Mouse (Mus musculus) MEL (cell line): ENCODE measurements around the gene Gramd1c. TPM values are rescaled to one million over a fixed set of nuclear protein-coding genes. Genes with fewer than 3 reads are reported as not detected.

Experiments used
- DNase-seq: peaks from one replicate; pipeline ENCODE4 v3.0.0; 2011; ENCODE audit warnings: low read depth, low spot score
- H3K27ac ChIP-seq: 2 replicates; pipeline ENCODE4 v1.5.1; 2012; ENCODE audit warnings: low read depth, mild to moderate bottlenecking, control low read depth, low read length, moderate library complexity; ENCODE audit not compliant: control insufficient read depth
- H3K27me3 ChIP-seq, 2 experiments: fragments of 150-350 bp in 1 of 2; sonication (generic) in 1 of 2; 2 replicates each; pipeline ENCODE4 v1.6.1; 2012; ENCODE audit warnings: low read length in 2 of 2, mild to moderate bottlenecking in 2 of 2, improper control_type of control experiment in 1 of 2, moderate library complexity in 1 of 2; ENCODE audit not compliant: insufficient read depth in 2 of 2, control insufficient read depth in 1 of 2
- H3K36me3 ChIP-seq, 2 experiments: 2 replicates each; pipeline ENCODE4 v1.6.1; 2012 to 2014; ENCODE audit warnings: low read length in 2 of 2, improper control_type of control experiment in 1 of 2, inconsistent platforms in 1 of 2, mild to moderate bottlenecking in 1 of 2; ENCODE audit not compliant: insufficient read depth in 2 of 2, control insufficient read depth in 1 of 2
- H3K4me1 ChIP-seq, 2 experiments: fragments of 150-350 bp in 1 of 2; sonication (generic) in 1 of 2; 2 replicates each; pipeline ENCODE4 v1.6.1; 2012; ENCODE audit warnings: low read length in 2 of 2, improper control_type of control experiment in 1 of 2, mild to moderate bottlenecking in 1 of 2; ENCODE audit not compliant: insufficient read depth in 2 of 2, control insufficient read depth in 1 of 2
- H3K4me3 ChIP-seq, 2 experiments: fragments of 150-350 bp in 1 of 2; sonication (generic) in 1 of 2; 2 replicates each; pipeline ENCODE4 v1.5.1; 2012; ENCODE audit warnings: low read depth in 2 of 2, low read length in 2 of 2, mild to moderate bottlenecking in 2 of 2, moderate library complexity in 2 of 2, control low read depth in 1 of 2, improper control_type of control experiment in 1 of 2; ENCODE audit not compliant: control insufficient read depth in 1 of 2, insufficient read depth in 1 of 2
- H3K79me2 ChIP-seq: 2 replicates; pipeline ENCODE4 v1.6.1; 2012; ENCODE audit warnings: mild to moderate bottlenecking, low read length, moderate library complexity; ENCODE audit not compliant: control insufficient read depth, poor library complexity, insufficient read depth
- H3K9ac ChIP-seq: 2 replicates; pipeline ENCODE4 v1.6.1; 2012; ENCODE audit warnings: low read depth, mild to moderate bottlenecking, control low read depth, low read length, moderate library complexity; ENCODE audit not compliant: control insufficient read depth, poor library complexity, severe bottlenecking
- H3K9me3 ChIP-seq: fragments of 150-350 bp; sonication (generic); replicated peaks from 2 replicates; pipeline ENCODE4 v1.6.1; 2012; ENCODE audit warnings: mild to moderate bottlenecking, low read length, improper control_type of control experiment, moderate library complexity; ENCODE audit not compliant: insufficient read depth
- BHLHE40 ChIP-seq: IDR thresholded peaks from 2 replicates; pipeline ENCODE4 v1.6.1; 2012; ENCODE audit warnings: low read depth, mild to moderate bottlenecking, inconsistent platforms, low read length, improper control_type of control experiment, borderline replicate concordance
- CHD1 ChIP-seq: IDR thresholded peaks from 2 replicates; pipeline ENCODE4 v1.6.1; 2012; ENCODE audit warnings: low read depth, mild to moderate bottlenecking, inconsistent platforms, low read length, improper control_type of control experiment
- CTCF ChIP-seq, 3 experiments: IDR thresholded peaks in 2 of 3; conservative IDR thresholded peaks in 1 of 3; 2 replicates each; pipeline ENCODE4 v1.5.1; 2011 to 2012; ENCODE audit warnings: low read length in 3 of 3, low read depth in 2 of 3, mild to moderate bottlenecking in 2 of 3, improper control_type of control experiment in 1 of 3, inconsistent platforms in 1 of 3, mixed read lengths in 1 of 3, moderate library complexity in 1 of 3; ENCODE audit not compliant: control insufficient read depth in 1 of 3, insufficient read depth in 1 of 3, poor library complexity in 1 of 3, severe bottlenecking in 1 of 3
- ELF1 ChIP-seq: IDR thresholded peaks from 2 replicates; pipeline ENCODE4 v1.6.1; 2014; ENCODE audit warnings: low read depth, mild to moderate bottlenecking, inconsistent platforms, low read length, improper control_type of control experiment, moderate library complexity
- EP300 ChIP-seq, 2 experiments: IDR thresholded peaks; 2 replicates each; pipeline ENCODE4 v1.6.1; 2011; ENCODE audit warnings: improper control_type of control experiment in 2 of 2, low read length in 2 of 2, low read depth in 1 of 2, mild to moderate bottlenecking in 1 of 2
- ETS1 ChIP-seq: IDR thresholded peaks from 2 replicates; pipeline ENCODE4 v1.6.1; 2012; ENCODE audit warnings: low read depth, mild to moderate bottlenecking, inconsistent platforms, low read length, improper control_type of control experiment, moderate library complexity
- GABPA ChIP-seq: IDR thresholded peaks from 2 replicates; pipeline ENCODE4 v1.6.1; 2012; ENCODE audit warnings: low read depth, mild to moderate bottlenecking, inconsistent platforms, low read length, improper control_type of control experiment, moderate library complexity
- GATA1 ChIP-seq: IDR thresholded peaks from 2 replicates; pipeline ENCODE4 v1.6.1; 2011; ENCODE audit warnings: low read depth, low read length, improper control_type of control experiment
- JUND ChIP-seq: IDR thresholded peaks from 2 replicates; pipeline ENCODE4 v1.6.1; 2011; ENCODE audit warnings: low read depth, mild to moderate bottlenecking, improper control_type of control experiment, low read length
- KAT2A ChIP-seq: conservative IDR thresholded peaks from 2 replicates; pipeline ENCODE4 v1.6.1; 2012; ENCODE audit warnings: low read depth, low read length, improper control_type of control experiment, inconsistent platforms
- MAFK ChIP-seq: IDR thresholded peaks from 2 replicates; pipeline ENCODE4 v1.6.1; 2011; ENCODE audit warnings: low read depth, mild to moderate bottlenecking, low read length, improper control_type of control experiment, borderline replicate concordance
- MAX ChIP-seq: IDR thresholded peaks from 2 replicates; pipeline ENCODE4 v1.6.1; 2011; ENCODE audit warnings: low read length, improper control_type of control experiment
- MAZ ChIP-seq: IDR thresholded peaks from 2 replicates; pipeline ENCODE4 v1.6.1; 2012; ENCODE audit warnings: low read depth, mild to moderate bottlenecking, inconsistent platforms, low read length, improper control_type of control experiment
- MEF2A ChIP-seq: IDR thresholded peaks from 2 replicates; pipeline ENCODE4 v1.6.1; 2014; ENCODE audit warnings: low read depth, mild to moderate bottlenecking, inconsistent platforms, low read length, improper control_type of control experiment; ENCODE audit not compliant: poor library complexity, insufficient replicate concordance, severe bottlenecking; ENCODE audit errors: extremely low read depth
- MXI1 ChIP-seq: IDR thresholded peaks from 2 replicates; pipeline ENCODE4 v1.6.1; 2011; ENCODE audit warnings: mild to moderate bottlenecking, low read depth, low read length, improper control_type of control experiment
- MYC ChIP-seq: IDR thresholded peaks from 2 replicates; pipeline ENCODE4 v1.6.1; 2011; ENCODE audit warnings: low read depth, mild to moderate bottlenecking, low read length, improper control_type of control experiment, moderate library complexity
- POLR2A ChIP-seq, 2 experiments: IDR thresholded peaks; 2 replicates each; pipeline ENCODE4 v1.6.1; 2011 to 2012; ENCODE audit warnings: low read length in 2 of 2, mild to moderate bottlenecking in 2 of 2, control low read depth in 1 of 2, improper control_type of control experiment in 1 of 2, low read depth in 1 of 2, moderate library complexity in 1 of 2; ENCODE audit not compliant: control insufficient read depth in 1 of 2, insufficient read depth in 1 of 2, poor library complexity in 1 of 2
- POLR2AphosphoS2 ChIP-seq: IDR thresholded peaks from 2 replicates; pipeline ENCODE4 v1.6.1; 2011; ENCODE audit warnings: low read length, improper control_type of control experiment
- RCOR1 ChIP-seq: IDR thresholded peaks from 2 replicates; pipeline ENCODE4 v1.6.1; 2012; ENCODE audit warnings: low read depth, mild to moderate bottlenecking, inconsistent platforms, low read length, improper control_type of control experiment
- SIN3A ChIP-seq: IDR thresholded peaks from 2 replicates; pipeline ENCODE4 v1.6.1; 2012; ENCODE audit warnings: low read length, improper control_type of control experiment, inconsistent platforms
- TBP ChIP-seq: IDR thresholded peaks from 2 replicates; pipeline ENCODE4 v1.8.0; 2011; ENCODE audit warnings: low read depth, low read length, improper control_type of control experiment
- TCF12 ChIP-seq: IDR thresholded peaks from 2 replicates; pipeline ENCODE4 v1.6.1; 2014; ENCODE audit warnings: low read depth, mild to moderate bottlenecking, inconsistent platforms, low read length, improper control_type of control experiment, moderate library complexity
- UBTF ChIP-seq: IDR thresholded peaks from 2 replicates; pipeline ENCODE4 v1.6.1; 2012; ENCODE audit warnings: low read depth, mild to moderate bottlenecking, inconsistent platforms, low read length, improper control_type of control experiment, moderate library complexity, borderline replicate concordance; ENCODE audit not compliant: insufficient read depth
- USF1 ChIP-seq: IDR thresholded peaks from 2 replicates; pipeline ENCODE4 v1.6.1; 2014; ENCODE audit warnings: low read depth, mild to moderate bottlenecking, inconsistent platforms, low read length, improper control_type of control experiment, moderate library complexity
- USF2 ChIP-seq, 2 experiments: IDR thresholded peaks; 2 replicates each; pipeline ENCODE4 v1.6.1; 2011 to 2012; ENCODE audit warnings: improper control_type of control experiment in 2 of 2, low read length in 2 of 2, borderline replicate concordance in 1 of 2, inconsistent platforms in 1 of 2, low read depth in 1 of 2, mild to moderate bottlenecking in 1 of 2; ENCODE audit not compliant: insufficient read depth in 1 of 2
- ZC3H11A ChIP-seq: IDR thresholded peaks from 2 replicates; pipeline ENCODE4 v1.6.1; 2012; ENCODE audit warnings: low read depth, mild to moderate bottlenecking, inconsistent platforms, low read length, improper control_type of control experiment
- ZMIZ1 ChIP-seq: IDR thresholded peaks from 2 replicates; pipeline ENCODE4 v1.6.1; 2012; ENCODE audit warnings: low read depth, mild to moderate bottlenecking, inconsistent platforms, low read length, improper control_type of control experiment, moderate library complexity
- ZNF384 ChIP-seq: IDR thresholded peaks from 2 replicates; pipeline ENCODE4 v1.6.1; 2012; ENCODE audit warnings: low read depth, mild to moderate bottlenecking, inconsistent platforms, low read length, improper control_type of control experiment
- polyA plus RNA-seq, 2 experiments: library from polyadenylated mRNA; stranded (reverse) in 1 of 2; unstranded in 1 of 2; fragments of >175 nt in 1 of 2; fragments of >200 nt in 1 of 2; gene quantifications; 2 replicates each; pipeline versions ENCODE4 v1.2.1 to v1.2.4; 2012; ENCODE audit warnings: low replicate concordance in 2 of 2, low read depth in 1 of 2; ENCODE audit not compliant: insufficient read length in 2 of 2, insufficient read depth in 1 of 2, missing spikeins in 1 of 2
- total RNA-seq: library from RNA; depleted of rRNA; stranded (reverse); fragments of 300-350 nt; gene quantifications from 2 replicates; pipeline ENCODE4 v1.2.3, GENCODE M21; 2012

Gramd1c gene
- total and polyA plus RNA-seq, 3 experiments = 1.5 to 2.7 TPM; not detected in 1

GRCm38 (mm10) chr16:43945869-43946268 is 117.3 kb downstream of the Gramd1c start:
- H3K27ac ChIP-seq = no peak overlapping the region
- no peaks in the 10 kb centered on the region for H3K4me1 ChIP-seq
- no peaks in the 10 kb centered on the region for H3K27me3 ChIP-seq
- H3K79me2 ChIP-seq = no peaks in the 10 kb centered on the region
- H3K4me3 ChIP-seq = no peak overlapping the region
- no peak for TF ChIP-seq BHLHE40
- no peak for TF ChIP-seq EP300 (IDR thresholded peaks at IDR 0.05; ENCODE audit: low read depth in 1 of 2, low read length in 2 of 2)
- no peak for TF ChIP-seq ZC3H11A
- no peak for TF ChIP-seq ZNF384
- no peak for TF ChIP-seq MAFK
- TF ChIP-seq ETS1 = no peak
- no peak for TF ChIP-seq JUND
- no peak for TF ChIP-seq GABPA
- no peak for TF ChIP-seq CTCF (IDR thresholded peaks at IDR 0.05 in 2 of 3, conservative IDR thresholded peaks at IDR 0.05 in 1 of 3; ENCODE audit: control insufficient read depth in 1 of 3, insufficient read depth in 1 of 3, low read depth in 2 of 3, low read length in 3 of 3, poor library complexity in 1 of 3, severe bottlenecking in 1 of 3)
- no peak for TF ChIP-seq TBP
- no peak for TF ChIP-seq TCF12
- no peak for TF ChIP-seq POLR2AphosphoS2
- TF ChIP-seq UBTF = no peak
- TF ChIP-seq KAT2A = no peak
- TF ChIP-seq MXI1 = no peak
- H3K9me3 ChIP-seq = no peaks in the 10 kb centered on the region
- no peak for DNase-seq
- H3K9ac ChIP-seq = no peak overlapping the region
- H3K36me3 ChIP-seq = no peaks in the 10 kb centered on the region

DNA sequence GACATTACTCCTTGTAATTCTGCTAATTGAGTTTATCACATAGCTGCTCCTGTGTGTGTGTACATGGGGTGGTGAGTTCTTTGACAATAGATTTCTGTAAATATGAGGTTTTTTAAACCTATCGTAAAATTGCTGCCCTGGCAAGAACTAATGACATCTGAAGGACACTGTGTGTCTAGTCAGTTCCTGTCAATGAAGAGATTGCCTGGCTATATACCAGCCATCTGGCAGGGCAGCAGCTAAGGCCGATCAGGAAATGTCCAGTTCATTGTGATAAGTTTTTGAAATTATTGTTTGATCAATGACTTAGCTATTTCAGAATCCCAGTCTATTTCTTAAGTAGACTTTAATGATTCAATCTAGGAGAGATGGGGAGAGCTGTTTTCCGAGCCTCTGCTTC is 117.8 kb downstream of the Gramd1c start:
- Histone ChIP-seq H3K9ac (no peak overlapping the region), H3K27ac (no peak overlapping the region), H3K4me3 (no peak overlapping the region), H3K4me1 (no peaks in the 10 kb centered on the region), H3K36me3 (no peaks in the 10 kb centered on the region), H3K9me3 (no peaks in the 10 kb centered on the region), H3K27me3 (no peaks in the 10 kb centered on the region), H3K79me2 (no peaks in the 10 kb centered on the region)
- DNase-seq = no peak
- TF ChIP-seq MAX (no peak), MAZ (no peak), USF2 (IDR thresholded peaks at IDR 0.05; ENCODE audit: borderline replicate concordance in 1 of 2, insufficient read depth in 1 of 2, low read depth in 1 of 2, low read length in 2 of 2) (no peak), ZC3H11A (no peak), GATA1 (no peak), EP300 (IDR thresholded peaks at IDR 0.05; ENCODE audit: low read depth in 1 of 2, low read length in 2 of 2) (no peak), CTCF (IDR thresholded peaks at IDR 0.05 in 2 of 3, conservative IDR thresholded peaks at IDR 0.05 in 1 of 3; ENCODE audit: control insufficient read depth in 1 of 3, insufficient read depth in 1 of 3, low read depth in 2 of 3, low read length in 3 of 3, poor library complexity in 1 of 3, severe bottlenecking in 1 of 3) (no peak), CHD1 (no peak), POLR2A (IDR thresholded peaks at IDR 0.05; ENCODE audit: control insufficient read depth in 1 of 2, insufficient read depth in 1 of 2, low read depth in 1 of 2, low read length in 2 of 2, poor library complexity in 1 of 2) (no peak), ELF1 (no peak), JUND (no peak), USF1 (no peak), SIN3A (no peak), MYC (no peak), RCOR1 (no peak), BHLHE40 (no peak), POLR2AphosphoS2 (no peak), MEF2A (no peak), ZMIZ1 (no peak), TCF12 (no peak)
